Mouse (Mus musculus): ENCODE data around the gene Tubg1.

DNA sequence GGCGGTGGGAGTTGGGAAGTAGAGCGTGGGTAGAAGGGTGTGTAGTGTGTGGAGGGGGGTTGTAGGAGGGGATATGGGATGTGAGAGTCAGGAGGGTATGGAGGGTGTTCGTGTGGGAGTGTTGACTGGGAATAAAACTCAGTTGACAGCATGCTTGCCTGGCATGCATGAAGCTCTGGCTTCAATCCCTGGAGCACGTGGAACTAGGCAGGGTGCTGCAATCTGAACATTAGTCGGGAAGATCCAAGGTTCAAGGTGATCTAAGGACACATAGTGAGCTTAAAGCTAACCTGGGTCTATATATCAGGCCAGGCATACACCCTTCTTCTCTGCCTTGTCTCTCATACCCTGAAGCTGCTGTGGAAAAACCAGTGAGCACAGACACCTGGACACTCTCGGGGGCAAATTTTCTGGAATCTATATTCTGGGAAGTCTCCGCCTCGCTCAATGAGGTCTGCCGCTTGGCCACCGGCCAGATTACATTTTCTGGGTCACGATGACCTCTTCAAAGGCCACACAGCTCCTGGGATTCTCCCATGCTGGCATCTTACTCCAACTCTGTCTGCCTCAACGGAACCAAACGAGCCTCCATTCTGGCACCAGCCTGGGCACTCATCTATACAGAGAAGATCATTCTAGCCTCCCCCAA is 14.6 kb downstream of the Tubg1 start:
- TF ChIP-seq EP300 (IDR thresholded peaks at IDR 0.05; ENCODE audit: insufficient read depth, low read depth, low read length), result 0 out of 2 replicates have a peak, but pooled peaks have one; percentile 75
- TF ChIP-seq CTCF (IDR thresholded peaks at IDR 0.05), result no peak
- TF ChIP-seq POLR2A (IDR thresholded peaks at IDR 0.05; ENCODE audit: insufficient read depth, low read depth, low read length), result no peak

Measured in heart, adult 2 months (tissue).